Mouse (Mus musculus): ENCODE measurements around the gene Aox3.

- TF ChIP-seq CTCF (IDR thresholded peaks at IDR 0.05; ENCODE audit: extremely low read depth, insufficient read length, insufficient replicate concordance, low read depth, low read length) (no peak), POLR2A (IDR thresholded peaks at IDR 0.05; ENCODE audit: low read depth, low read length) (no peak)
Measured at GRCm38 (mm10) chr1:58101531-58102146, 11.3 kb upstream of the Aox3 start.

Data from small intestine, adult 2 months (tissue).